Mouse (Mus musculus) fat pad, adult 2 months (tissue): ENCODE data around the gene Prdm4.

Source experiments
- DNase-seq: peaks from one replicate; pipeline ENCODE4 v3.0.0-alpha.2; 2011; ENCODE audit warnings: low read depth, low spot score; ENCODE audit errors: extremely low read depth

Gene Prdm4

DNA sequence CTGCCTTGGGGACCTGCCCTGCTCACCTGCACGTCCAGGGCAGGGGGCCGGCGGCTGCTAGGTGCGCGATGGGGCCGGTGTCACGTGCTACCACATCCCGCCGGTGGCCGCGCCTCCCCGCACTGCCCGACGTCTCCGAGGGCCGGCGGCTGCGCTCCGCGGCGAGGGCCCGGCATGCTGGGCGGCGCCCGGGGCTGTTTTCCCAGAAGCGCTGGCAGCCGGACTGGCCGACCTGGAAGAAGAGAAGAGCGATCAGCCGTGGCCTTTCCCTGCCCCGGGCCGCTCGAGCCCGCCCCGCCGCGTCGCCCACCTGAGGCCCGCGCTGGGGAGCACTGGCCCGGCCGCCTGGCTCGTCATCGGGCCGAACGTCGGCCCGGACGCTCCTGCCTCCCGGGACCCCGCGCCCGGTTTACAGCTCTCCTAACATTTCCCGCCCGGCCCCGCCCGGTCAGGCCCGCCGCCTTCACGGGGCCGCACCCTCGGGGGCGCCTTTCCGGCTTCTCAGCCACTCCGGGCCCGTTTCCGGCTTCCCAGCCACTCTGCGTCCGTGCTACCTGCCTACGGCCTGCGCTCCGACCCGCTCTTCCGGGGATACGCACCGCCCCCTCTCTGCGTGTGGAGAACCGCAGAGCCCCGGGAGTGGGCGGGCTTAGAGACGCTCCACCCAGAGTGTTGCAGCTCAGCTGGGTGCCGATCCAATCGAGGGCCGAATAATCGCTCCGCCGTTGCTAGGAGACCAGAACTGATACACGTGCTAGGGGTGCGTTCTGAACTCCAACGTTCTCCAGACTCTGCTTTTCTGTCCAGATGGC, at the start of gene Prdm4:
Gene Prdm4 (minus strand): TSS at position 645 of the 812 bp plus-strand sequence.
- peak; percentile 78 for DNase-seq

- no peak for DNase-seq
Measured at GRCm38 (mm10) chr10:85966476-85966875, 49.5 kb upstream of the Prdm4 start.

DNA sequence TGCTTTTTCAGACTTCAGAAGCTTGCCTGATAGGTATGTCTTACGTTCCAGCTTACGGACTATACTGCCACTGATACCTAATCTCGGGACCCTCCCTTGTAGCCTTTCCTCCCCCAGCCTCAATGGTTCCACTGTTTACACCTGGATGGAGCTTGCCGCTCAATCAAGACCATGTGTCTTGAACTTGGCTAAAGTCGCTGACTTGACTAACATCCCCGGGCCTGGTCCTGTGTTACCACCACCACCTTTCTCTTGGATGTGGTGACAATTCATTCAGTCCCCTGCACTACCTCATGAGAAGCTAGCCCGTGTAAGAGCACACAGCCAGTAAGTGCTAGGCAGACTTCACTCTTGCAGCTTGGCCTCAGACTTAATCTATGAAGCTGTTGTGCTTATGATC, 47.4 kb upstream of the Prdm4 start:
- DNase-seq: no peak

DNA sequence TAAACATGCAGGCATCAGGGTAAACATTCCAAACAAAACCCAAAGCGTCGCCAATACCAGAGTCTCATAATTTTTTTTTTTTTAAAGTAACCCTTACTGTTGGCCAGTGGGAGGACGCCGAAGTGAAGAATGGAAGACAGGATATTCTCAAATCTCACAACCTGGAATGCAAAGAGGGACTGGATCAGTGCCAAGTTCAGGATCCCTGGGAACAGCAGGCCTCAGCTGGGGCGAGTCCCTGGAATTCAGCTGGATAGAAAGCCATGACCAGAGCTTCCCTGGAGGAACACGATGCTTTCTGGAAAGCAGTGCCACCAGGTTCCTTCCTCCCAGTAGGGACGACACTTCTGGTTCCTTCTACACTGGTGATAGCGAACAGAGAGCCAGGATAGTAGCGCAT, 46.0 kb upstream of the Prdm4 start:
- DNase-seq: no peak

GRCm38 (mm10) chr10:85957464-85957950, 40.6 kb upstream of the Prdm4 start, which contains the start of gene Rtcb:
Rtcb (minus strand) TSS chr10:85957823.
- peak; percentile 31 for DNase-seq

DNA sequence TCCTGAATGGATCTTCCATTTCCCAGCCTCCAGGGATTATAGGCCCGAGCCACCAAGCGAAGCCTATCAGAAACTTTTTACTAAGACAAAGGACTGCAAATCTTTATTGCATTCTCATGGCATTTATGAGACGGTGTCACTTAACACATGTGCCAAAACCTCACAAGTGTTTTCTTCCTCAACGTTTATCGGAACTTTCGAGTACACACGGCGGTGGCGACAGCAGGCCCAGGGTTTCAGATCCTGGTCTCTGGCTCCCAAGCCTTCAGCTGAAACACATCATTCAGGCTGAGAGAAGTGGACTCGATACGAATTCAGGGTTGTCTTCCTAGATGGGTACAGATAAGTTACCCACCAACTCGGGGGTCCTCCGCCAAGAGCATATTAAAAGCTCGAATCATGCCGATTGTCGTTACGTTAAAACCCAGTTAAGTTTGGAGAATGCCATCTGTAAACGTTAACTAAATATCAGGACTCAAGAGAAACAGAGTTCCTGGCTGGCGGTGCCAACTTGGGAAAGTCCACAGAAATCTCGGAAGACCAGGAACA, 40.0 kb upstream of the Prdm4 start:
- no peak for DNase-seq

- no peak for DNase-seq
Measured at GRCm38 (mm10) chr10:85954429-85954828, 37.5 kb upstream of the Prdm4 start.

GRCm38 (mm10) chr10:85953401-85953800, 36.5 kb upstream of the Prdm4 start:
- DNase-seq: no peak

- no peak for DNase-seq
Measured at GRCm38 (mm10) chr10:85951765-85952443, 35.0 kb upstream of the Prdm4 start.

DNA sequence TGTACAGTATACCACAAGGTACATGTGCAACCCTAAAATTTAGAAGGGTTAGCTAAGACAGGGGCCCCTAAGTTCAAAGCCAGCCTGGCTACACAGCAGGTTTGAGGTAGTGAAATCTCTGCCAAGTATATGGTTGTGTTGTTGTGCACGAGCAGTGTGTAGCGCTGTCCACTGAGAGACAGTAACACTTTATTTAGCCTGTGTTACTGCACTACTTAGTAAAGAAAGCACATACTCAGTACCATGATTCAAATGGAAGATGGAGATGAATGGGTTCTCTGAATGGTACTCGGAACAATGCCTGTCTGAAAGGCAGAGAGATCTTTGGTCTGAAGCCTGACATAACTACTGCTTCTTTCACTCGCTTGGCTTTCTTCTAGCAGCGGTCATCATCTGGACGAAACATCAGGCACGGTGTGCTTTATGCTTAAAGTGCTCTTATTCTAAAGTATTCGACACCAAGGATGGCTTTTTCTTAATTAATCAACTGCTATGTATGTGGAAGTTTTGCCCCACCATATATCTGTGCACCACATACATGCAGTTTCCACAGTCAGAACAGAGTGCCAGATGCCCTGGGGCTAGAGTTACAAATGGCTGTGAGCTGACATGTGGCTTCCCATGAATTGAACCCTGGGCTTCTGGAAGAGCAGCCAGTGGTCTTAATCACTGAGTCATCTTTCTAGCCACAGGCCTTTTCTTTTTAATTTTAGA, 31.7 kb upstream of the Prdm4 start:
- DNase-seq: no peak

DNA sequence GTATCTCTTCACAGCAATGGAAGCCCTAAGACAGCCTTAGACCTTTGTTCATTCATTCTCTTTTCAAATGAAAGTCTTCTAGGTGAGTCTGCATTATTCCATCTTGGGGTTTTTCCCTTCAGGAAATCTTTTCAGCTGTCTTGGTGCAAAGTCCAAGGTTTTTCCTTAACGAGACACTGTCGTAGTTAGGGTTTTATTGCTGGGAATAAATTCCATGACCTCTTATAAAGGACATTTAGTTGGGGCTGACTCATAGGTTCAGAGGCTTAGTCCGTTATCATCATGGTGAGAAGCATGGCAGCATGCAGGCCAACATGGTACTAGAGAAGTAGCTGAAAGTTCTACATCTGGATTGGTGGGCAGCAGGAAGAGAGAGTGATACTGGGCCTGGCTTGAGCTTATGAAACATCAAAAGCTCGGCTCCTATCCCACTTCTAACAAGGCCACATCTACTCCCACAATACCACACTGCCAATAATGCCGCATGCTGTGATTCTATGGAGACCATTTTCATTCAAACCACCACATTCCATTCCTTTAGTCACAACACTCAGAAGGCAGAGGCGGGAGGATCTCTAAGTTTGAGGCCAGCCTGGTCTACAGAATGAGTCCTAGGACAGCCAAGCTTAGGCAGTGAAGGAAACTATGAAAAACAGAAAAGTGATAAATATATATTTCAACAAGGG, 19.5 kb upstream of the Prdm4 start:
- DNase-seq: no peak

- no peak for DNase-seq
Measured at GRCm38 (mm10) chr10:85929962-85930361, 13.0 kb upstream of the Prdm4 start.

DNA sequence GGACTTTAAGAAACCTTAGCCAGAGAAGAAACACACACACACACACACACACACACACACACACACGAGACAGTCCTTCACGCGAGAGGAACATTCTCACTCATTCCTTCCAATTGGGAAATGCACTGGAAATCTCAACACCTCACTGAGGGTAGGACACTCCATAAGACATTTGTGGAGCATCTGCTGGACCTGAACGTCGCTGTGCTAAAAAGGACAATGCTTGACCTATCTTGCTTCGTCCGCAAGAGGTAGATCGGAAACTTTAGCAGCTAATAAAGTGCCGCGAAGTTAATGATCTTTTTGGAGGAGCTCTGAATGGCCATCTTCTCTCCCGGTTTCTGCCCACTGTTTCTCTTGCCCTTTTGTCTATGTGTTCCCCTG, 12.3 kb upstream of the Prdm4 start:
- no peak for DNase-seq

DNA sequence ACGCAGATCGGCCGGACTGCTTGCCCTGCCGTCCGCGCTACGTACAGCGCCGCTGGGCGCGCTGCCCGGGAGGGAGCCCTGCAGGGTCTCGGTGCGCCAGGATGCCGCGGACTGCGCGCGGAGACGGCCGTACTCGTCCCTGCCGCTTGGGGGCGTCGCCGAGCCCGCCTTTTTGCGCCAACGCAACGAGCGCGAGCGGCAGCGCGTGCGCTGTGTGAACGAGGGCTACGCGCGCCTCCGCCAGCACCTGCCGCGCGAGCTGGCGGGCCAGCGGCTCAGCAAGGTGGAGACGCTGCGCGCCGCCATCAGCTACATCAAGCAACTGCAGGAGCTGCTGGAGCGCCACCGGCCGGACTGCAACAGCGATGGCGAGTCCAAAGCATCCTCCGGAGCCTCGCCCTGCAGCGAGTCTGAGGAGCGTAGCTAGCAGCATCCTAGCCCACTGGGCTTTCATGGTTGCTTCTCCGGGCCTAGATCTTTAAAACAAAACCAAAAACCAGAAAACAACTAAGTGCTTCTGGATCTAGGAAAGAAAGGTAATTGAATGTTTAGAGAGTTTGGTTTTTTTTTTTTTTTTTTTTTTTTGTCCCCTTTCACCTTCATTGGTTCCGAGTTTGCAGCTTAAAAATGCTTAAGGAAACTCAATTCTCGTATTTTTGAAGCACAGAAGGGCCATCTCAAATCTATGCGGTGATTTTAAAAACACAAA, 11.7 kb upstream of the Prdm4 start:
- DNase-seq: no peak

DNA sequence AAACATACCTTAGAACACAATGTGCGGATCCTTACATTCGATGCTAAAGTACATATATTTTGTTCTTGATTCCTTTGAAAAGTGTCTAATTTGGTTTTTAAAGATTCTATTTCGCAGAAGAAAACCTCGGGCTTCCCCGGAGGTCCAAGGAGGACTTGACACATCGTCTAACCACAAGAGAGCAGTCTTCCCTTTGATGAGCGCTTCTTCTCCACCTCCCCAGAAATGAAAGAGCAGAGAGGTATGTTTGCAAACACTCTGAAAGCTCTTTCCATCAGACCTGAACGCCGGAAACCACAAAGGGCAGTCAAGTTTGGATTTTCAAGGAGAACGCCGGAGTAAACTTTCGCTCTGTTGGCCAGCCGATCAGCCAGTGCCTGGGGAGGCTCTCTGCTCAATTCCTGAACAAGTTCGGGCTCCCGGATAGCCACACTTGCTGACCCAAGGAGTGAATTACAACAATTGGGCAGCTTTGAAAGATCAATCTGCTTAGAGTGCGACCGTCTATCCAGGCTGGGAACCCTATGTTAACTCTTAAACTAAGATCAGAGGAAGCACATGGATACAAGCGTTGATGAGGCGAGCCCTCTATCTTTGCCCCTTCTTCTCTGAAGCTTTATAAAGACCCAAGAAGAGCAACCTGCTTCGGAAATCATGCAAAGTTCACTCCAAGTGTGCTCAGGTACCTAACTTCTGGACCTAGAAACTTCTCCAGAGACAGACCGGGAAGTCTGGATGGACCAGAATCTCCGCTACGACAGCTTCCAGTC, 10.9 kb upstream of the Prdm4 start, which contains the start of gene Ascl4:
Gene Ascl4 (plus strand): TSS at position 6 of the 770 bp plus-strand sequence.
- DNase-seq: no peak

DNA sequence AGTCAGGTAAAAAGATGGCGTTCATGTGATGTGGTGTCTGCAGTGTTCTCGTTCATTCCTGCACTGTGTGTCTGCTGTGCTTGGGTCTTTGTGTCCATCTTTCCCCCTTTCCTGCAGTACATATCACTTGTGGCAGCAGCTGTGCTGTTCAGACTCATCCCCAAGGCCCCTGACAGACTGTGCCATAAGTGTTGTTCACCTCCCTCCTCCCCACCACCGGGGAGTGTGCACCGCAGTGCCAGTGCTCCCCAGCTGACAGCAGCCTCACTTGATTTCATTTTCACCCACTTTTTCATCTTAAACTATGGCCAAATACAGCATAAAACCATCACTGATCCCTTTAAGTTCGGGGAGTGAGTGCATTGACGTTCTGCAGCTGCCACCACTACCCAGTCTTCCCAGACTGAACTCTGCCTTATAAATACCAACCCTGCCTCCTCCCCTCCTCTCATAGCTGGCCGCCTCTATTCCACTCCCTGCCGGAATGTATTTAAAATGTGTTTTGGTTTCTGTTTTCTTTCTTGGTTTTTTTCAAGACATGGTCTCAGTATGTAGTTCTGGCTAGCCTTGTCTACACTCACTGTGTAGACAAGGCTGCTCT, 37.0 kb downstream of the Prdm4 start:
- no peak for DNase-seq

- no peak for DNase-seq
Measured at GRCm38 (mm10) chr10:85875812-85876211, 41.1 kb downstream of the Prdm4 start.

DNA sequence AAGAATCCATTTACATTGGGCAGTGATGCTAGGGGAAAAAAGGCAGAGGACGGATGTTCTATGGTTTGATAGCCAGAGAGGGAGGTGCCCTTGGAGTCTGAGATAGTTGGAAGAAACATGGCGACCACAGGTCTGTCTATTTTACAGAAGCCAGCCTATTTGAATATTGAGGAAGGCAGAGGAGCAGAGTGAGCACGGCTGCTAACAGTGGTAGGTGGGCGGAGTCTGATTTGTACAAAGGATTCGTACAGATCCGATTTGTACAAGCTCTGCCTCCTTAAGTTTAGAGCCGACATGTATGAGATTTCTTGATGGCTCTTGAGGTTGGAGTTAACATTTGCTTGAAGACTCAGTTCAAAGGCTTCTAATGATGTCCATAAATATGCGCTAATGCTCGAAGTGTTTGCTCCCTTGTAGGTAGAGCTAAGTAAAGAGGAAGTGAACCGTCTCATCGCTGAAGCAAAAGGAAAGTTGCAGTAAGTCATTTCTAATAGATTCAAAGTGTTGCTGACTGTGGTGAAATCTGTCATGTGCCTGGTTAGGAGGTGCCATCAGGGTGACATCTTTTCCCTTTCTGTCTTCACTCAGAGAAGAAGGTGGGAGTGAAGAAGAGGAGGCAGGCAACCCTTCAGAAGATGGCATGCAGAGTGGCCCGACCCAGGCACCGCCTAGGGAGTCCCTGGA, 42.9 kb downstream of the Prdm4 start:
- DNase-seq: no peak

DNA sequence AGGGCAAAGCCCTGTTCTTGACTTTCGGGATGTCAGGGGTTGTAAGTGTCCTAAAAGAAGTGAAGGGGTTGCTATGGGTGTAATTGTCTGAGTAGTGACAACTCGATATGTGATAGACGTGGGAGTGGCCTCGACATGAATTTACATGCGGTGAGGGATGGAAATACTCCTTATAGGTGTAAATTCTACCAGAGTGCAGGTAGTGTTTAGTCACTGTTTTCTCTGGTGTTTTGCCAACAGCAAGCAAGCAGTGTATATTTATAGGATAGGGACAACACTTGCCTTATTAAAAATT, 44.5 kb downstream of the Prdm4 start:
- no peak for DNase-seq
